Mouse (Mus musculus) 3T3-L1 (cell line): ENCODE results near the gene Appbp2.
A peak's percentile ranks its signal among the peaks of the same experiment; 100 is the strongest.
"Not testable (repeated sequence)": the region's sequence is repeated elsewhere in the genome, so short reads cannot be mapped to it uniquely, and the experiment has no call there.

Experiments used
- DNase-seq: peaks from one replicate; pipeline ENCODE4 v3.0.0-alpha.2; 2015; ENCODE audit warnings: low read depth, low spot score

The Appbp2 gene

DNA sequence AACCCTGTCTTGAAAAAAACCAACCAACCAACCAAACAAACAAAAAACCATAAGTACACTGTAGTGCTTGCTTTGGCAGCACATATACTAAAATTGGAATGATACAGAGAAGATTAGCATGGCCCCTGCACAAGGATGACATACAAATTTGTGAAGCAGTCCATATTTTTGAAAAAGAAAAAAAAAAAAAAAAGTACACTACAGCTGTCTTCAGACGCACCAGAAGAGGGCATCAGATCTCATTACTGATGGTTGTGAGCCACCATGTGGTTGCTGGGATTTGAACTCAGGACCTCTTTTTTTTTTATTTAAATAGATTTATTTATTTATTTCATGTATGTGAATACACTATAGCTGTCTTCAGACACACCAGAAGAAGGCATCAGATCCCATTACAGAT, 71.9 kb downstream of the Appbp2 start:
- not testable (repeated sequence) for DNase-seq

DNA sequence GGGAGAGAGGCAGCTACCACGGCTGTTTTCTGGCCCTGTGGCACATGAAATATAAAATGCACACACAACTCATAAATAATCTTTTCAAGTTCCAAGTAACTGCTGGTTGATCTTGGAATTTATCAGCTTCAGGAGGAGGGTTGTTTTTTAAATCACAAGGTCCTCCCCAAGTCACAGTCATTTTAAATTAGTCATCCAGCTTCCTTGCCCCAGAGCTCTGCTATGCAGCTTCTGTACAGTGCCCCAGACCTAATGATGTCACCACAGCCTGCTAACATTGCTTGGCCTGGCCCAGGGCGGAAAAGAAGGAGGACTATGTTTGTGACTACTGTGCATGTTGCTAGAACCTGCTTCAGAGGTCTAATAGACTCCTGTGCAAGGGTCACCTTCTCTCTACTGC, 77.6 kb downstream of the Appbp2 start:
- DNase-seq, result peak; percentile 70

DNA sequence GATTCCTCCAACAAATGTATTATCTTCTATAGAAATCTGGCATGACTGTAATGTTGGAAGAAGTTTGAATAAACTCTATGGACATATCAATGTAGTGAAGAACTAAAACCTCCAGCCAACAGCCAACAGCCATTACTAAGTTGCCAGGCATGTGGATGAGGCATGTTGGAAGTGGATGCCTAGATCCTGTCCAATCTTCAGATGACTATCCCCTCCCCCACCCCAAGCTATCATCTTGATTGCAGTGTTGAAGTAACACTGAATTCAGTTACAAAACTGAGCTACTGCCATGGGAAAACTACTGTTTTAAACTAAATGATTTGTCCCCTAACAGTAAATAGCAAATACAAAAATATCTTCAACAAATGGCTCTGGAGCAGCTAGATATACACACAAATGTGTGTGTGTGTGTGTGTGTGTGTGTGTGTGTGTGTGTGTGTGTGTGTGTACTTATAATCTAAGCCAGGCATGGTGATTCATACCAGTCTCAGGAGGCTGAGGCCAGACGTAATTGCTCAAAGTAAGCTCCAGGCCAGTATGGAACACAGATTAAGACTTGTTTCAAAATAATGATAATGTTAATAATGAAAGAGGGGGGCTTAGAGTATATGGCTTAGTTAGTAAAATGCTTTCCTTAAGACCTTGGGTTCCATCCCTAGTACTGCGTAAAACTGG, 82.5 kb downstream of the Appbp2 start:
- DNase-seq, result peak; percentile 85

DNA sequence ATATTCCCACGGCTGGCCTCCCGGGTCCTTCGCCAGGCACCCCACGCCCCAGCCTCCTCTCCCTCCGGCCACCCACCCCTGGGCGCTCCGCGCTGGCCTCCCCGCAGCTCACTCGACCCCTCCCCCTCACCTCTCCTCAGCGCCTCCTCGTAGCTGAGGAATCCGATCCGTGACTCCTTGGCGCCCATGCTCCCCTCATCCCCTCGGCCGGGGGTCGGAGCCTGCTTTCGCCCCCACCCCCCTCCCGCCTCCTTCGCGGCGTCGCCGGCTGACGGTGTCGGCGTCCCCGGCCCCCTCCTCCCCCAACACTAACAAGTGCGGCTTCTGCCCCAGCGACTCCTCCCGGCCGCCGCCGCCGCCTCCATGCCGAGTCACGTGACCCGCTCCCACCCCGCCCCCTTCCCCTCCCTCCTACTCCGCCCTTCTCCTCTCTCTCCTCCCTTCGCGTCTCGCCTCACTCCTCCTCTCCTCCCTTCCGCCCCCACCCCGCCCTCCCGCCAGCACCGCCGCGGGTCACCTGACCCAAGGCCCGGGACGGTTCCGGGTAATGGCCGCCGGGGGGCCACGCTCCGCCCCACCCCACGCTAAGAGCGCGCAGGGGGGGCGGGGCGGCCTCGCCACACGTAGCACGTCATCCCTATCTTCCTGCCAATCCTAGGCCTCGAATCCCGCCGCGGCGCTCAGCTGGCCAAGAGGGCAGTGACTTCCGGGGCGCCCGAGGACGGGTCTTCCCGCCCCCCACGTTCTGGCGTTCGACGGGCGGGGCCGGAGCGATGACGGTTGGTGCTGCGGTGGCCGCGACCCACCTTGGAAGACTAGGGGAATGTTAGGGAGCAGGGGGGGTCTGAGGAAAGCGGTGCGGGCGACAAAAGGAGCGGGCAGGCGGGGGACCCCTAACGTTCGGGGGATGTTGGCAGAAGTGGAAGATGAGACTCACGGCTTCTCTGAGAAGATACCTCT, 95.1 kb downstream of the Appbp2 start, which contains the start of gene Usp32:
Gene Usp32 (minus strand): TSS at position 581 of the 960 bp plus-strand sequence.
- DNase-seq, result peak; percentile 96

DNA sequence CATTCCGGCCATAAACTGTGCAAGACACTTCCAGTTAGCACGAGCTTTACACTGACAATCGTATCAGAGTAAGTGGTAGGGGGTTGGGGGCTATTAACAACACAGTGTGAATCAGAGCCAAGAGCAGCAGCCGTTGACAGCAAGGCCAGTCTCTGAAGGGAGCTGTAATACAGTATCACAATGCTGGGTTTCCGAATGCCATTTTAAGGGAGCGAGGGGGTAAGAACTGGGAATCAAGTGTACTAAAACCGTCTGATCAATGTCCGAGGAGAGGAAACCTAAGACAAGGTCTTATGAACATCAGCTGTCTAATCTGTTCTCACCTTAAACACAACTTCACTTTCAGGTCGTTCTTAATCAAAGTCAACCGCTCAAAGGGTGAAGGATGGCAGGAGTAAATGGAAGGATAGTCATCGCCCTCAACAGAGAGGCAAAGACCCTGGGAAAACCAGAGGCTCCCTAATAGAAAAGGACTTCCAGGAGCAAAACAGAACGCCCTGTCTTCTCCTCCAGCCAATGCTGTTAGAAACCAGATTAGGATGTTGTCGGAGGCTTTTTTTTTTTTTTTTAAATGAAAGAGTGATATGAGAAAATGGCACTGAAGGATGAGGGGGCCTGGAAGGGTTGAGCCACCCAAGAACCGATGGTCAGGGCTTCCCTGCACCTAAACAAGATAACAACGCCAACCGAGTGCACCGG, 96.0 kb downstream of the Appbp2 start:
- DNase-seq, result peak; percentile 44
